Mouse (Mus musculus) liver, adult (tissue): ENCODE data around the gene Mrpl4.

ENCODE experiments used
- GATA4 ChIP-seq: IDR thresholded peaks from 2 replicates; pipeline ENCODE4 v1.6.1; 2014; ENCODE audit warnings: mild to moderate bottlenecking, low read length; ENCODE audit not compliant: insufficient replicate concordance

The Mrpl4 gene

DNA sequence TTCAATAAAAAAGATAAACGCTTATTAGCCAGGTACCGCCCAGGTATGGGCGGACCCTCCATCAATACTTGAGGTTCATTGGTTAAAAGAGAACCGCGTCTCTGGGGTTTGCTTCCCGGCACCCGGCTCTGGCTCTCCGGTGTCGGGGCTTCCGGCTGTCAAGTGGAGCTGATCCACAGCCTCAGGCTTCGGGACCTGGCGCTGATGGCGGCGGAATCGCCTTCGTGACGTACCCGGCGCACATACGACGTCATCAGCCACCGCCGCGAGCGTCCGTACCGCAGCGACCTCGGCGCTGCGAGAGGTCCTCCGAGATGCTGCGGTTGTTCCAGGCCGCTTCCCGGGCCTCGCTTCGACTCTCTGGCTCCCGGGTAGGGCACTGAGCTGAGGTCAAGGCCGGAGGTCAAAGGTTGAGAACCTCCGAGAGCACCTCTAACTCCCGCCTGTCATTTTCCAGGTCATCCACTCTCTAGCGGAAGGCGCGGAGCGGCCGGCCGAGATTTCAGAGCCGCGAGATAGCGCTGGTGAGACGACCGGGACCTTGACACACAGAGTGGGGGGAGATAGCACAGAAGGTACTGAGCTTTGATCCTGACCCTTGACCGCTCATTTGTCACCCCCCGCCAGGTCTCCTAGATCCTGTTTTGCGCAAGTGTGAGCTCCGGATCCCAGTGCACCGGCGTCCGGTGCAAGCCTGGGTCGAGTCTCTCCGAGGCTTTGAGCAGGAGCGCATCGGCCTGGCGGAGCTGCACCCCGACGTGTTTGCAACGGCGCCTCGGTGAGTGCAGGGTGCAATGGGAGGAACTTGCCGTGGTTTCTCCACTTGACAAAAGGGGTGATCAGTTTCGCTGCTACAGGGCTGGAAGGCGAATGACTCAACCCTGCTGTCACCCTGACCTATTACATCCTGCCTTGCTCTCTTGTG, at the start of gene Mrpl4:
Gene Mrpl4, plus strand, starts transcription at position 112 of the 925 bp plus-strand sequence.
- peak; percentile 84; the same call in 1 of the 2 replicates for TF ChIP-seq GATA4

DNA sequence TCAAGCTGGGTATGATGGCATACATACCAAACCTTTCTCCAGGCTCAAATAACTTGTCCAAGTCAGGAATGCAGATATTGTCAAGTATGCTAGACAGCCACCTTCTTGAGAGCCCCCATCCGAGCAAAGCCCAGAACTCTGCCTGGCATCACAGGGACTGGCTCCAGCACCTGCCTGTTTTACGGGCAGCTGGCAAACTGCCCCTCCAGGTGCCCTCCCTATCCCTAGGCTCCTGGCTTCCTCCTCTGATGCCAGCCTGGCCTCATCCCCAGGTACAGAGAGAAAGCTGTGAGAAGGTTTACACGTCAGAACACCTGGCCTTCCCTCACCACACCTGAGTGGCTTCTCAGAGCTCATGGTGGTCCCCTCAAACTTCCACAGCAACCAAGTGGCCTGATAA, 45.5 kb upstream of the Mrpl4 start:
- TF ChIP-seq GATA4: no peak

DNA sequence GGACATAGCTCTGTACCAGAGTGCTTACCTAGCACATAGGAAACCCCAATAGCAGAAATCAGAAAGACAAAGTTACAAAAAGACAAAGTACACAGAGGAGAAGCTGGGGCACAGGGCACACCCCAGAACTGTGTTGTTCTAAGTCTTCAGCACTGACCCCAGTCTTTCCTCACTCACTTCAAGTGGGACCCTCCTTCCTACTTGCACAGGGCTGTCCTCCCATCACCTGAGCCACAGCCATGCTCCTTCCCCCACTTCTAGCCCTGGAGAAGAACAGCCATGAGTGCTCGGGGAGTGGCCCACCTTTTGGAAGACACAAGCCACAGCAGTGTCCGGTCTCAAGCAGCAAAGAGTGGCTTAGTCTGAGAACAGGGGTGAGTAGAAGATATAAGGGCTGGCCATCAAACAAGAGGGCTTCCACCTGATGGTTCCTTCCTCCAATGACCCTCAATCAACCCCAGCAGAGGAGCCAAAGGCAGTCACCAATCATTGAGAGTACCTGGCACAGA, 43.1 kb upstream of the Mrpl4 start, which contains the start of gene Dnmt1:
Gene Dnmt1, minus strand, starts transcription at position 459 of the 509 bp plus-strand sequence.
- TF ChIP-seq GATA4: no peak

DNA sequence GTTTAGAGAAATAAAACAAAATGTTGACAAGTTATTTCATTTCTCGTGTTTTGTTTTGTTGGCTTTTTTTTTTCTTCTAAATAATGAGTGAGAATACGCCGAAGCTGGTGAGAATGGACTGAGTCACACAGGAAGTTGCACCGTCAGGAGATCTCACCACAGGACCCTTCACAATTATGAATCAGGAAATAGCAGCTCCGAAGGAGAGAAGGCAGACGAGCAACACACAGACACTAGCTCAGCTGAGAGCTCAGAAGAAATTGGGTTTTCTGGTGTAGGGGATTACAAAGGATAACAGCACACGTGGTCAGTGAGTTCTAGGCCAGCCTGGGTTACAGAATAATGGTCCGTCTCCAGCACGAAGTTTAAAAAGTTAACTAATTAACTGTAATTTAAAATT, 41.0 kb upstream of the Mrpl4 start:
- no peak for TF ChIP-seq GATA4

DNA sequence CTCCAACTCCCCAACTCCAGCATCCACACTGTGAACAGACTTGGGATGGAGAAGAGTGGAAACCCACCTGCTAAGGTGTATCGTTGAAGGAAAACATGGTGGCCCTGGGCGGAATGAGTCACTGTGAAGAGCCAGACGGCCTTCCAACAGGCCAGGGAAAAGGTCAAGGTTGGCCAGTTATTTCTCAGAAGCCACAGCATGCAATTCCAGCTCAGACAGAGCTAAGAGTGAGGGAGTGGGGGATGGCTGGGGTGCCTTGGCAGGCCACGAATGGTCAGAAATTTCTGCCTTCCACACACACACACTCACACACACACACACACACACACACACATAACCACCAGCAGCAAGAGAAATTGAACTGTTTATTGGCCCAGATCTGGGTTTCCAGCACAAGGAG, 36.9 kb upstream of the Mrpl4 start:
- TF ChIP-seq GATA4: no peak

DNA sequence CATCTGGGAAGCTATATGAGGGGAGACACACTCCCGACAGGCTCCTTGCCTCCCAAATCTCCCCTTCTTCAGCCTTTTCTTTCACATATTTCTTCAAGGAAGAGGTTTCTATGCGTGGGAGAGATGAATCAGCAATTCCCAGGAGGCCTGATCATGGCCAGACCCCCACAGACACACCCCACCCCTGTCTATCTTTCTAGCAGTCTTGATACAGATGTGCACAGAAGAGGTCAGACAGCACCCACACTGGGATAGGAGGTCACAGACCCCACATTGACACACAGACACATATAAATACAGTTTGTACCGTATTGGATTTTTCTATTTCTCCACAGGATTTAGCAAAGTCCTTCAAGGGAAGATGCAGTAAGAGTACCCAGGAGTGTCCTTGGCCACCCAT, 36.5 kb upstream of the Mrpl4 start:
- TF ChIP-seq GATA4: no peak

DNA sequence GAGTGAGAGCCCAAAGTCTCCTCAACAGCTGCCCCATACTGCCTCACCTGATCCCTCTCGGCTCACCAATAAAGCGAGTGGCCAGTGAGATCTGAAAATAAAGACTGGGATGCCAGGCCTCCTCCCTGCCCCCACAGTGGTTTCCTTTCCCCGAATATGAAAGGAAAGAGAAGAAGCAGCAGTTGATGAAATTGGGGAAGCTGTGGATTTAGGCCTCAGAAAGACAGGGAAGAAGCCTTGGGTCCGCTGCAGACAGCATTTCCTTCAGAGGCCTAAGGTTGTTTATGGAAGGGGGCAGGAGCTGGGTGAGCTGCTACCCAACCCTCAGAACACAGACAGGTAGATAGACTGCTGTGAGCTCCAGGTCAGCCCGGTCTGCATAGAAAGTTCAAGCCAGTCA, 35.8 kb upstream of the Mrpl4 start:
- TF ChIP-seq GATA4: no peak

DNA sequence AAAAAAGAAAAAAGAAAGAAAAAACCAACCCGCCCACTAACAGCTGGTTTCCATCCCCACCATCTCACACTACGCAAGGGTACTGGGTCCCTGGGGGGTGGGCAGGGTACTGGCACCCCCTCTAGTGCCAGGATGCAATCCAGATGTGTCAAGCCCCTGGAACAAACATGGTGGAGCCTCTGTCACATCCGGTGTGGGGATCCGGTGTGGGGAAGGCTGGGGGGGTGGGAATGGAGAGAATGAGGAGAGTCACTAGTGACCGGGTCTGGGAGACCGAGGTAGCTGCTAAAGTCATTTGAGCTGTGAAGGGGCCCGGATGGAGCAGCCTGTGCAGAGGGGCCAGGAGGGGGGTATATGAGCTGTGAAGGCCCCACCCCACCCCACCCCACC, 30.8 kb upstream of the Mrpl4 start:
- no peak for TF ChIP-seq GATA4

DNA sequence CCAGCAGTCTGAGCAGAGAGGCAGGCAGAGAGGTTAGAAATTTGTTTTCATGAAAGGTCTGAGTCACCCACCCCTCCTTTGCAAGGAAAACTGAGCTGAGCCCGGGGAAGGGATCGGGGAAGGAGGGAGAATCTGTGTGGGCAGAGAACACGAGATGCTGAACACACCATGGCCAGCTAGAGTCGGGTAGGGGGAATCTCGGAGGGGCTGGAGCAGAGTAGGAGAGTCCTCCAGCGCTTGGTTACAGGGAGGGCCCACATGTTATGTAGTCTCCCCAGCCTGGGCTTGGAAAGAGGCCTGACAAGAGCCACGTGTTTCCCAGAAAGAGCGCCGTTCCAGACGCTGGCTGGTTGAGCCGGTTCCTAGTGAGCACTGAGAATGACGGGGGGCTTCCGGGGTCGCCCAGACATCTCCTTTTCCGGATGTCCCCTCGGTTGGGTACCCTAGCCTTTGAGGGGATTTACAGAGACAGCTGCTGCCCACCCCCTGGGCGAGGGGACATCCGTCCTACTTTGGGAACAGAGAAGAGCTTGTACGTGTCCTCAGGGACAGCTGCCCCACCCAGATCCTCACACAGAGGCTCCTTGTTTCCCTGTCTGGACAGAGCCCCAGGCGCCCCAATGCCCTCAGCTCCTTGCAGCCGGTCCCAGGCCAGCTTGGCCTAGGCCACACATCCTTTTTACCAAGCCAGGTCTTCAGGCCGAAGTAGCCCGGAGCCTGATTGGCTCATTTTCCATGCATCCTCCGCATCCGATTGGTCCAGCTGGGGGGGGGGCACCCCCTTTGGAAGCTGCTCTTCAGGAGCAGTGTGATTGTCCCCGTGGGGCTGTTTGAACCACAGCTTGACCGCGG, 30.2 kb upstream of the Mrpl4 start:
- TF ChIP-seq GATA4: no peak

DNA sequence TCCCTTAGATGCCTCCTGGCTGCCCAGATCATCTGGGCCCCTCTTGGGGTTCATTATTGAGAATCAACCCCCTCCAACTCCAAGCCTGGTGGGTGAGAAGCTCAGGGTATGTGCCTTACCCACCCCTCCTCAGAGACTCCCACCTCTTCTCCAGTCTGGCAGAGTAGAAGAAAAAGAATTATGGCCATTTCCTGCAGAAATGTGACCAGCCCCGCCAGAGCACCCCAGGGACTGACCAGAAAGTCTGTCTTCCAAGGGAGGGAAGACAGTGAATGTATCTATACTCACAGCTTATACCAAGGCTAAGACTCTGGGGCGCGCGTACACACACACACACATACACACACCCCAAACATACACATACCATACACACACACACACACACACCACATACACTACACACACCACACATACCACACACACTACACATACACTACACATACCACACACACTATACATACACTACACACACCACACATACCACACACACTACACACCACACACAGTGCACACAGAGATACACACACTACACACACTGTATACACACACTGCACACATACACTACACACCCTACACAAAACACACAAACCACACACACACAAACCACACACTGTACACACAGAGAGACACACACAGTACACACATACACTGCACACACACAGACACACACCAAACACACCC, 29.4 kb upstream of the Mrpl4 start:
- no peak for TF ChIP-seq GATA4

DNA sequence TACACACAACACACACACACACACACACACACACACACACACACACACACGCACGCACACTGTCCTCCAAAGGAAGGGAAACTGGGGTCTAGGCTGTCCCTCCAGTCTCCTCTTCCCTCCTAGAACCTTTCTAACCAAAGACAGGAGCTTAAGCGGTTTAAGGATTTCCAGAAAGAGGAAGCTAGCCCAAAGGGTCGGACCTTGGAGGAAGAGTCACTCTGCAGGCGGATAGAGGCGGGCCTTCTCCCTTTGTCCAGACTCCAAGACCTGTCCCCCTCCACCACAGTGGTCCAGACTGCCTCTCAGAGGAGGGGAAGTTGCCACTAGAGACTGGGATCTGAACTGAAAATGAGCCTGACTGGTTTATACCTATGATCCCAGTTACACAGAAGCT, 28.9 kb upstream of the Mrpl4 start:
- TF ChIP-seq GATA4: no peak

DNA sequence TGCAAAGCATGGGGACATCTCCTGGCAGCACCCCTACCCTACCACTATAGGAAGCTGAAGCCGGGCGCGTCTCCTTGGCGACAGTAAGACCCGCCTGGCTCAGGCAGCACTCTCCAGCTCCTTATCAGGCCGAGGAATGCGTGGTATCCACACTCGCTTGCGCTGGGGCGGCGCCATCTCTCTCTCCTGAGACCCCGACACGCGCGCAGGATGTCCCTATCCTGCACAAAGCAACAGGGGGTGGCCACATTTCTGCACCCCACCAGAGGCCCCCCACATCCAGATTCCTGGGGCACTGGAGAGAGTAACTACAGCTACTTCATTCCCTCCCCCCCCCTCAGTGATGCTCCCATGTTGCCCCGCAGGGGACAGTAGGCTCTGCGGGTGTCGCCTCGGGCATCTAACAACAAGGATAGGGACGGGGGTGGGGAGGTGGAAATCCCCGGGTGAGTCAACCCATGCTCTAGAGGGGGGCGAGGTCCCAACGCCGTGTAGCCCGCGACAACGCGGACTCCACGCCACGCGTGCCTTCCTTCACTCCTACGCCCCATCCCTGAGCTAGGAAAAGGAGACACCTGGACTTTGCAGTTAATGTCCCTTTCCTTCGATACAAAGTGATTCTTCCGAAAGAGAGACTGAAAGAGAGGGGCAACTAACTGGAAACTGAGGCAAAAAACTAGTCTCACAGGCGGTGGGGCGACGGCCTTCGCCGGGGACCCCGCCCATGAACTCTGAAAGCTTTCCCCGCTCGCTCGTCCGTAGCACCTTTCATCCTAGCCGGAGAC, 26.9 kb upstream of the Mrpl4 start:
- TF ChIP-seq GATA4: peak; percentile 64; the same call in 1 of the 2 replicates

DNA sequence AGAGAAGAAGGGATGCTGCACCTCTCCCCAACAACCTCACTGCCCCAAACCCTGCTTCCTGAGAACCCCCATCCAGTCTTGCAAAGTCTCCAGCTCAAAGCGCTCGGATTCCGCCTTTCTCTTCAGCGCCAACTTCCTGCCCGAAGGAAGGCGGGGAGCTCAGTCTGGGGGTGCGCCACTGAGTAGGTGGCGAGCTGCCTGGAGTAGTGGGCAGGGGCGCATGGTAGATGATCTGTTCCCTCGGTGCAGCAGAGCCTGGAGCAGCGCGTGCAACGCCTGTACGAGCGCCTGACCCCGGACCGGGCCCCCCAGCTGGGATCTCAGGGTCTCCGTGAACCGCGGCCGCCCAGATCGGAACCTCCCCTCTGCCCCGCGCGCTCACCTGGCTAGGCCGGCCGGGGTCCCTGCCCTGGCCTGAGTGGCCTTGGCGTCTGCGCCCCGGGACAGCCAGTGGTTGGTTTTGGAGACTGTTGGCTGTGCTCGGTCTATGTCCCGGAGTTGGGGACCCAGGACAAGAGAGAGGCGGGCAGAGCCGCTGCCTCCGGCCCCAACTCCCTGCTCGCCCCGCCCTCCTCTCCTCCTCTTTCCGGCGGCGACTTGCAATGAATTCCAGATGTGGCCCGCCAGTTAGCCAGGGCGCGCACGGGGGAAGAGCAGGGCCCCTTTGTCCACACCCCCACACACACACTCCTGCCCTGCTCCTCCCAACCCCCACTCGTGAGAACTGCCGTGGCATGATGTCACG, 26.1 kb upstream of the Mrpl4 start, which contains the start of gene S1pr2:
Gene S1pr2, minus strand, starts transcription at position 566 of the 745 bp plus-strand sequence.
- no peak; the same call in 1 of the 2 replicates for TF ChIP-seq GATA4
